Mouse (Mus musculus): ENCODE measurements around the gene Cfap58.

The Cfap58 gene

DNA sequence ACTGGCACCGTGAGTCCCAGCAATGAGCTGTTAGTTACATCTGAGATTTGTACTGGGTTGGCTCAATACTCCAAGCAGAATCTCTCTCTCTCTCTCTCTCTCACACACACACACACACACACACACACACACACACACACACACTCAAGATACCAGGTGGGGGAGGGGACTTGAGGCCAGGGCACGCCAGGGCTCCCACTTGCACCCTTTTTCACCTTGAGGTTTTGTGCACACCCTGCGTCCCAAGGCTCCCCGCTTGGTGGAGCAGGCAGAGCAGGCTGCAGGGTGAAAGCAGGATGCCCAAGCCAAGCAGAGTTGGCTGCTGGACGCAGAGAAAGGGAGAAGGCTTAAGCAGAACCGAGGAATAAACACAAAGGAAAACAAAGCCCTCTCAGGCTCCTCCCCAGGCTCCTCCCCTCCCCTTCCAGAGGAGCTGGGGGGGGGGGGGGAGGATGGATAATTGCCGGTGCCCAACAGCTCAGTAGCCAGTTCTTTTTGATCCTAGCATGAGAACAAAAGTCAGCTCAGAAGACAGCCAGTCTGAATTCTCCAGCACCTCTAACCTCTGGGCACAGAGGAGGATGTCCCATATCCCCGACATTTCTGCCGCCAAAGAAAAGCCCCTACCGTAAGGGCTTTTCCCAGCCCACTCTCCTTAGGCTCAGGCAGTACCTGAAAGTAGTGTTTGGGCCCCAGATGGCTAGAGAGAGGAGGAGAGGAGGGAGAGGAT is 27.9 kb upstream of the Cfap58 start:
- TF ChIP-seq GATA4 (IDR thresholded peaks at IDR 0.05; ENCODE audit: insufficient replicate concordance, low read length), result no peak

DNA sequence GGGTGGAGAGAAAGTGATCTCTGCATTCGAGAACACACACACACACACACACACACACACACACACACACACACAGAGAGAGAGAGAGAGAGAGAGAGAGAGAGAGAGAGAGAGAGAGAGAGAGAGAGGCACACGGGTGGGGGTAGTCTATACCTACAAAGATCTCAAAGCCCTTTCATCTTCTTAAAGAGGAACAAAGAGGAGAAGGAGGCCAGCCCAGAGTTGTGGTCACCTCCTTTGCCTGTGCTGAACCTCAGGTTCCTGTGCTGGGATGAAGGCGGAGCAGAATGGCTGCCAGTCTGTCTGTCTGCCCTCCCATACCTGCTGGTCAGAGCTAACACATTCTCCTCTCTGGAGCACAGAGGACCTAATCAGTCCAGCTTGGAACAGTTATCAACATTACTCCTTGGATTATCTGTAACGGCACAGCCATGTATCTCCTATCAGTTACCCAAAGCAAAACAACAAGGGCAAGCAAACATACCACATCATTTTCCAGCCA is 27.3 kb upstream of the Cfap58 start:
- TF ChIP-seq GATA4 (IDR thresholded peaks at IDR 0.05; ENCODE audit: insufficient replicate concordance, low read length), result no peak

DNA sequence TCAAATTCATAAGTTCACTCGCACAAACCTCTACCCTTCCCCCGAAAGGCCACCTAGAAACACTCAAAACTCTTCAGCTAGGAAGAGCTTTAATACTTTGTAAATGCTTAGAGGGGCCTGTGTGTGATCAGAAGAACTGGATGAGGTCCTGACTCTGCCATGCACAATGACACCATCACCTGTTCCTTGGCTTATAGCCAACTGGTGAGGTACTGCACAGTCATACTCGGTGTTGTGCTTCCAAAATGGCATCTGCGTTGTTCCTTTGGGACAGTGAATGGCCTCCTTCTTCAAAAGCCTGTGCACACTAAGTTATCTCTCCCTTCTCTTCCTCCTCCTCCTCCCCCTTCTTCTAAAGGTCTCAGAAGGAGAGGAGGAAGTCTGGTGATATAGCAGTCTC is 26.7 kb upstream of the Cfap58 start:
- no peak for TF ChIP-seq GATA4 (IDR thresholded peaks at IDR 0.05; ENCODE audit: insufficient replicate concordance, low read length)

DNA sequence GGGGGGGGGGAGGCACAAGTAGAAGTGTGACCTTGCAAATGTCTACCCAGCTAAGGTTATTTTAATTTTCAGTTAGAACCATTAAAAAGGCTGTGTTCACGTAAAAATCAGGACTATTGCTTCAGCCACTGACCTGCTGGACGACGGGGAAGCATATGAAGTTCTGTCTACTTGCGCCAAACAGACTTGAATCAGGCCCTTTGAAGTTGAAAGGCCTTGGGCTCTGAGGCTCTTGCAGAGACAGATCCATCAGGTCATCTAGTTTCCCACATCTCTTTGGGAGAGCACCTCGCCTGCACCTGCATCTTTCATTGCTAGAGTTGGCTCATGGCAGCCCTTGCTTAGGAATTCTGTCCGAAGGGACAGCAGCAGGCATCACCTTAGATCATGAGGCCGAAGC is 24.1 kb upstream of the Cfap58 start:
- TF ChIP-seq GATA4 (IDR thresholded peaks at IDR 0.05; ENCODE audit: insufficient replicate concordance, low read length), result no peak

DNA sequence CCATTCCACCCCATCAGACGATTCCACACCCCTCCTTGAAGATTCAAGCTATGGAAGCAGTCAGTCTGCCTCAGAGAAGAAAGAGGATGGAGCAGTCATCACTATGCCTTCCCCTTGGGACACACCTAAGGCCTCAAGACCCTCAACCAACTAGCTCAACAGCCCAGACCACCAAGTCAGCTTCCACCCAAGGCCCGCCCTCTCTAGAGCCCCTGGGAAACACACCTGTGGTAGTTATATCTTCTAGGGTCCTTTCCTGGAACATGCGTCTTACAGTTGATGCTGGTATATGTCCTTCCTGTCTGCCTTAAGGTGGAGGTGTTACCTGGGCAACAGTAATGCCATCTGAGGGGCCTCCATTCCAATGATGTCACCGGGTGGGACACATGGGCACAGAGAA is 23.3 kb upstream of the Cfap58 start:
- no peak for TF ChIP-seq GATA4 (IDR thresholded peaks at IDR 0.05; ENCODE audit: insufficient replicate concordance, low read length)

DNA sequence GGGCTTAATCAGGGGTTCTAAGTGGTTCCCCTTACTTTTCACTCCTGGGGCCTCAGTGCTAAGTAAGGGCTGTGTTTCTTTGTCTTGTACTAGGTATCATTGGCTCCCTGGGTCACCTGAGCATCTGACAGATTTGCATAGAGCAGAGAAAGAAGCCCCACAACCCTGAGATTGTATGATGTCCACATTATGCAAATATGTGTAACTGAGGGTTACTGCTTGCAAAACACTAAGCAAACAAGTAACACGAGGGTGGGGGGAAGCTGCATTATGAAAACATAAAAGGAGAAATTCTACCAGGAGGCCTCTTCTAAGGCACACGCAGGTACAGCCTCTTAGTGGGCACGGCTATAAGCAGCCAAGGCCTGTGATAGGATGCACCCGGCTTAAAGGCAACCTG is 22.2 kb upstream of the Cfap58 start:
- TF ChIP-seq GATA4 (IDR thresholded peaks at IDR 0.05; ENCODE audit: insufficient replicate concordance, low read length), result no peak

DNA sequence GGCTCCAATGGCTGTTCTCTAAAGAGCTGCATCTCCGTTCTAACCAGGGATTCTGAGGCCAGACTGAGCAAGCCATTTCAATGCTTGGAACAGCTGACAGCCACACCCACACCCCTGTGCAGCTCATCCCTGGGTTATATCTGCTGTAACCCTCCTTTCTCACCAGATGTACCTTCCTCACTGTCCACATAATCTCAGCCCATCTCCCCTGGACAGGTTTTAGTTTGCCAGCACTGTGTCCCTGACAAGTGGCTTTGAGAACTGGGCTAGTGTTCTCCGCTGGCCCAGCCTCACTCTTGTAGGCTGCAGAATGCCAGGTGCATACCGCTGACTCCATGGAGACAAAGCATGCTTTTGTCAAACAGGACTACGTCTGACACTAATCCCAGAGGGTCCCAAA is 20.1 kb upstream of the Cfap58 start:
- no peak for TF ChIP-seq GATA4 (IDR thresholded peaks at IDR 0.05; ENCODE audit: insufficient replicate concordance, low read length)

DNA sequence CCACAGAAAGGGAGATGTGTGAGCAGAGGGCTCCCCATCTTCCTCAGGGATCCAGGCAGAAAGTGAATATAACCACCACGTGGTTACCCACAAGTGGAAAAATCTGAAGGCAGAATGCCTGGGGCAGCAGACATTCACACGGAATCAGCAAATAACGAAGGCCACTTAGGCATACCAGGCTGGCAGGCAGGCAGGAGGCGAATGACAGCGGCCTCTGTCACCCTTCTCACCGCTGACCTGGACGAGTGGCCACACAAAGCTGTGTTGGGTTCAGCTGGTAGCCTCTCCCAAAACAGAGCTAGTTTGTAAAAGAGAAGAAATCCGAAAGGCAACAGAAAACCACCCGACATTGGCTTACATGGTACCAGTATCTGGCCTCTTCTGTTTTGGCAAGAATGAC is 19.5 kb upstream of the Cfap58 start:
- TF ChIP-seq GATA4 (IDR thresholded peaks at IDR 0.05; ENCODE audit: insufficient replicate concordance, low read length), result no peak

DNA sequence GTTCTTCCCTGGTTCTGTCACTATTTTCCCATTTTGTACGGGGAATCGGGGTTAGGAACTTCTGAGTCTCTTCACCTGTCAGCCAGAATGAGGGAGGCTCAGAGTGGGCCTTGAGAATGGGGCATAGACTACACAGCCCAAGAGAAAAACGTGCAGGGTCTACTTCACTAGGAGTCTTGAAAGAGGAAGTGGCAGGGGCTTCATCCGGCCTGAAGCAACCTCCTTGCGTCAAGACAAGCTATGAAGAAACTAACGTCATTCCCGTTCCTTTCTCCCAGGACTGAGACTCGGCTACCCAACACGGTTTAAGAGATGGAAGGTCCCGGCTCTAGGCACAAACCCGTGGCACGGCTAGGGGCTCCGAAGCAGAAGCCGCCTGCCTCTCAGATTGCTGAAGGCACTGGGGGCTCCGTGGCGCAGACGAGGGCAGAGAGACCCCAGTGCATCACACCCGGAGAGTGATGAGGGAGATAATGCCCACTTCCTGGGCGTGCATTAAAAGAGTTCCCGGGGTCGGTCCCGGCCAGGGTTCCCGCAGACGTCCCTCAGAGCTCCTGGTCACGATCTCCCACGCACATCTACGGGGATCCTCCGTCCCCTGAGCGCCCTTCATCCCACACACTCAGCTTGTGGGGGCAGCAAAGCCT is 18.9 kb upstream of the Cfap58 start:
- no peak for TF ChIP-seq GATA4 (IDR thresholded peaks at IDR 0.05; ENCODE audit: insufficient replicate concordance, low read length)

DNA sequence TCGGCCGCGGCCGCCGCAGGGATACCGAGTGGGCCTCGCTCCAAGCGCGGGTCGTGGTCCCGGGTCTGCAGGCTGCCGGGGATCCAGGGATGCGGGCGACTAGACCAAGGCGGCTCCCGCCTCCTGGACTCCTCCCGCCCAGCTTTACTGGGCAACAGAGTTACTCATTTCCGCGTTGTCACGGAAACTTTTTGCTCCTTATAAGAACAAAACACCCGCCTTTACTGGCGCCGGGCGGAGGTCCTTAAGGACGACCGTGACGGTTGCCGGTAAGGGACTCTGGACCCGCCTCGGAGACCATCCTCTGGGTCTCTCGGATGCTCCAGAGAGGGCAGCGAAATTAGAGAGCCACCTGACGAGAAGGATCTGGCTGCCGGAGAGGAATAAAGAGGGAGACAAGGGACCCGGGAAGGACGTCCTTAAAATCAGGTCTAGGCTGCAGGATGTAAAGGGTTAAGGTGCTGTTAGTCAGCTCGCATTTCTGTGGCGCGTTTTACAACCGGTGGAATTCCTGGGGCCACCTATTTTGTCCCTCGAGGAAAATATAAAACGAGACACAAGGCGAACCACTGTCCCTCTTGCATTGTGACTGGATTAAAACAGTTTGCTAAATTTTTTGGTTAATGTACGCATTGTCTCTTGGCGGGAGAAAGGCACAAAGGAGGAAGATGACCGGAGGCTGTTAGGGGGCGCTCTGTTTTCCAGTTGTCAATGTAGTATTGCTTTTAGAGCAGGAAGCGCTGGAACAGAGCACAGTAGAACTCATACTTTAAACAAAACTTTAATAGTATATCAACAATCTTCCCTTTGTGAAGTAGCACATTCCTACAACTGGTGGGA is 18.1 kb upstream of the Cfap58 start, which contains the start of the genes Cfap43 and Itprip:
Cfap43 (minus strand) TSS at position 162 of the 840 bp plus-strand sequence.
Itprip (minus strand) TSS at position 174 of the 840 bp plus-strand sequence.
- TF ChIP-seq GATA4 (IDR thresholded peaks at IDR 0.05; ENCODE audit: insufficient replicate concordance, low read length), result no peak

DNA sequence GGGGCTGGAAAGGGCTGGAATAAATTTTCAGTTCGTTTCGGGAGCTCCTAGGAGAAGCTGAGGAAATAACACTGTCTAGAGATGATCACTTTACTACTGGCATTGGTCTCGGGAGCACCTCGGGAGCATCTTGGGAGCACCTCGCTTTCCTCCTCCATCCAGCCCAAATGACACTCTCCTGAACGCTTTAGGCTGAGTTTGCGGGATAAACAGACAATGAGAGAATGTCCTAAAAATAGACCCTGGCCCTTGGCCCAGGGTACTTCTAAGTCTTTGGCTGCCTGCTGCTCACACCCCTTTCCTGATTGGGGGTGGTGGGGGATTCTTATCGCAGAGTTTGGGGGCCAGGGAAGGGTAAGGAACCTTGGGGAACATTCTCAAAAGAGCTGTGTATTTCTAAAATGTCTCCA is 17.5 kb upstream of the Cfap58 start:
- no peak for TF ChIP-seq GATA4 (IDR thresholded peaks at IDR 0.05; ENCODE audit: insufficient replicate concordance, low read length)

DNA sequence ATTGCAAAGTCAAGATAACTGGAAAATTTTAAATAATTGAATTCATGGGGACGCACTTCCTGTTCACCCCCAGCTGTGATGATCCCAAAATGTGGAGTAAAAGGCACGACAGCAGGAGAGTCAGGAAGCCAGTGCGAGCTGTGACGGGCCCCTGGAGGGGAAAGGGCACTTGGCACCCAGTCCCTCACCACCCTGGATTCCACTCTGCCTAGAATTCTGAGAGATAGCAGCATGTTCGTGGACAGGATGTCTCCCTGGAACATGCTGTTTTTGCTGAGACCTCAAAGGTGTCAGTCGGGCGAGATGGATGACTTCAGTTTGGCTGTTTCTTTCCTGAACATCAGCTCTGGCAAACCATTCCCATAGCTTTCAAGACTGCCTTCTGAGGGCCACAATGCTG is 11.7 kb upstream of the Cfap58 start:
- TF ChIP-seq GATA4 (IDR thresholded peaks at IDR 0.05; ENCODE audit: insufficient replicate concordance, low read length), result peak; percentile 94; the same call in 1 of the 2 replicates

DNA sequence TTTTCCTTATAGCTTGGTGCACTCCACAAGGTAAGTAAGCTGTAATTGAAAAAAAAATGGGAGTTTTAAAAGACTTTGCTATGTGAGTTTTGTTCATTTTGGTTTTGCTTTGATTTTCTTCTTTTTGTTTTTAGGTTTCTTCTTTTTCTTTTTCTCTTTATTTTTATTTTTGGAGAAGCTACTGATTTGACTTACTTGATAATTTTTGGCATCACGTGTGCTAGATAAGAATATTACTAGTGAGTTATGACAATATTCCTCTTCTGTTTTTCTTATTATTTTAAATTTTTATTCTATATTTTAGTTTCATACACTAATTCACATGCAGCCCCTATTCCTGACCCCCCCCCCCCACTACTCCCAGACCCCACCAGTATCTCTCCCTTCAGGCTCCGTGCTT is 10.4 kb upstream of the Cfap58 start:
- TF ChIP-seq GATA4 (IDR thresholded peaks at IDR 0.05; ENCODE audit: insufficient replicate concordance, low read length), result no peak

DNA sequence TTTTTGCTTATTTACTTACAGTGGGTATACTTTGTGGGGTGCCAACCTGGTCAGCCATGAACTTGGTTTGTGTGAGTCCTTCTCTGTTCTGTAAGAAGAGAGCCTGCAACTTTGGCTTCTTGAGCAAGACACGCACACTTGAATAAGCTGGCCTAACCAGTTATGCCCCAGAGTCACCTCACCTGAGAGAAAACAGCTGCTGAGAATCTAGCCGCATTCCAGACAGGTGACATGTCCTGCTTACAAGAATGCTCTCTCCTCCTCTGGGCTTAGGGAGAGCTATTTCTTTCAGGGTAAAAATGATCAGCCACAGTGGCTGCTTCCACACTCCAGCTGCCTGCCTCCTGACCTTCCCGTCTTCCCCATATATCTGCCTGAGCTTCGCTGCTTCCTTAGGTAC is 8.4 kb upstream of the Cfap58 start:
- no peak for TF ChIP-seq GATA4 (IDR thresholded peaks at IDR 0.05; ENCODE audit: insufficient replicate concordance, low read length)

DNA sequence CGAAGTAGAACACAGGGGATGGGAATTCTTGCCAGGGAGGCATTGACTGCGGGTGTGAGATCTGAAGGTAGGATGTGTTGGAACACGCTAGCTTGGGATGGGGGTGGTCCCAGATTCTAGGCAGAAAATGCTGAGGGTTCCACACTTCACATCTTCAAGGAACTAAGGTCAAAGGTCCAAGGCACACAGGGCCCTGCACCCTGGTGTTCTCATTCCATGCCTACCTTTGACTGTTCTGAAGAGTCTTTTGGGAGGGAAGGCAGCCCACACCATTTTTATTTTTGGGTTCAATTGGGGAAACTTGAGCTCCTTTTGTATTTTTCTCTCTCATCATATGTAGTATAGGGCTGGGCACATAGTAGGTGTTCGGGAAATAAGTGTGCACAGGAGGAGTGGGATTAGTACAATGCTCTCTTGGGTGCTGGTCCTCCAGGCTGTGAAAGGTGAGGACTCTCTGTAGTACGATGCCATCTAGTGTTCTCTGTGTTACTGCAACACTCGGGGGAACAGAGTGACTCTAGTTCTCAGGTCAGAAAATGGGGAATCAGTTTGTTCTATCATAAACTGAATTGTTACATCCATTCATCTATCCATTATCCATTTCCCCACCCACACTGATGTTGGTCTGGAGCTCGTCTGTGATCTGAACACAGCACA is 5.4 kb upstream of the Cfap58 start:
- TF ChIP-seq GATA4 (IDR thresholded peaks at IDR 0.05; ENCODE audit: insufficient replicate concordance, low read length), result no peak
